23 mouse cellular contexts compared by ENCODE assay signal in the genomic region with DNA sequence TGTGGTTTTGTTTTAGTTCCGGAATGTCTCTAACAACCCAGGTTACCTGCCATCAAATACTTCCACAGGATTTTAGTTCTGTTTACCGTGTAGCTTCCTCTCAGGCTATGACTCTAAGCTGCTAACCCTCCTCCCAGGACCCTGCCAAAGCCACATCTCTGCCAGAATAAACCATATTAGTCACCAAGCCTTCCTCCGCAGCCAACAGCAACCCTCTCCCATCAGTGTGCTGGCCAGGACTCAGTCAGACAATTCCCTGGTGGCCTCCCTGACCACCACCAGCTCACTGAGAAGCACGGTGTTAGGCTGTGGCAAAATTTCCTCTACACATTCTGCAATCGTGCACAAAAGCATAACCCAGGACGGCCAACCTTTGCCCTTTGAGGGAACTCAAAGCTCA. TPM values are rescaled to one million over a fixed set of nuclear protein-coding genes. Genes with fewer than 3 reads are reported as not detected.
DNase-seq lines count a peak whose midpoint lies in the region; ATAC-seq and TF ChIP-seq lines count a peak whose summit lies in the region.
"Had no signal": no experiment of that assay in that cellular context is flagged by ENCODE, and none has a peak within 500 bp of the region (broad histone marks: within the 10 kb centered on the region; RNA-seq: fewer than 3 reads in every experiment).

No protein-coding gene starts in this region.

- H3K4me3 ChIP-seq in midbrain, embryonic 11.5 days (ENCODE audit: low read depth, low read length): no peak overlapping the region
- H3K4me3 ChIP-seq in midbrain, embryonic 16.5 days (ENCODE audit: low read depth, low read length): no peak overlapping the region
- H3K4me3 ChIP-seq in intestine, postnatal 0 days (ENCODE audit: low read depth, low read length): no peak overlapping the region
- H3K4me3 ChIP-seq in thymus, adult 2 months (ENCODE audit: control insufficient read depth, insufficient read depth, low read length): no peak overlapping the region
- H3K4me3 ChIP-seq: forebrain, embryonic 12.5 days; intestine, embryonic 15.5 days; limb, embryonic 10.5 days; midbrain, embryonic 12.5 days; stomach, embryonic 15.5 days had no signal

- H3K36me3 ChIP-seq in midbrain, embryonic 11.5 days (ENCODE audit: control insufficient read depth, insufficient read depth, low read length): no peaks in the 10 kb centered on the region
- H3K36me3 ChIP-seq in midbrain, embryonic 16.5 days (ENCODE audit: control insufficient read depth, insufficient read depth, low read length): peaks cover 3% of the 10 kb centered on the region; the same call in 1 of the 2 replicates
- H3K36me3 ChIP-seq in intestine, postnatal 0 days (ENCODE audit: control insufficient read depth, insufficient read depth): no peaks in the 10 kb centered on the region
- H3K36me3 ChIP-seq in thymus, adult 2 months (ENCODE audit: control insufficient read depth, insufficient read depth, low read length): no peaks in the 10 kb centered on the region
- H3K36me3 ChIP-seq: forebrain, embryonic 12.5 days; intestine, embryonic 15.5 days; limb, embryonic 10.5 days had no signal

- no peak overlapping the region for H3K9ac ChIP-seq in midbrain, embryonic 11.5 days (ENCODE audit: low read length)
- H3K9ac ChIP-seq in midbrain, embryonic 16.5 days (ENCODE audit: low read depth, low read length): no peak overlapping the region
- no peak overlapping the region for H3K9ac ChIP-seq in intestine, postnatal 0 days (ENCODE audit: low read depth, low read length)
- H3K9ac ChIP-seq: forebrain, embryonic 12.5 days; hindbrain, embryonic 14.5 days; intestine, embryonic 15.5 days; lung, embryonic 14.5 days; midbrain, embryonic 12.5 days; stomach, embryonic 15.5 days had no signal

- TF ChIP-seq POLR2A in thymus, adult 2 months (IDR thresholded peaks at IDR 0.05; ENCODE audit: control insufficient read depth, extremely low read depth, insufficient read depth, low read length, poor library complexity): no peak

- no peaks in the 10 kb centered on the region for H3K4me1 ChIP-seq in midbrain, embryonic 11.5 days (ENCODE audit: control insufficient read depth, insufficient read depth, low read length)
- no peaks in the 10 kb centered on the region for H3K4me1 ChIP-seq in midbrain, embryonic 16.5 days (ENCODE audit: control insufficient read depth, insufficient read depth, low read length)
- H3K4me1 ChIP-seq in intestine, postnatal 0 days (replicated peaks; ENCODE audit: control insufficient read depth, insufficient read depth, low read length): no peaks in the 10 kb centered on the region
- peaks cover 5% of the 10 kb centered on the region; the same call in 1 of the 2 replicates for H3K4me1 ChIP-seq in thymus, adult 2 months (replicated peaks; ENCODE audit: control insufficient read depth, insufficient read depth, low read length)
- H3K4me1 ChIP-seq: forebrain, embryonic 12.5 days; intestine, embryonic 15.5 days; midbrain, embryonic 12.5 days; stomach, embryonic 15.5 days had no signal

- intact Hi-C loops in heart, postnatal 25 days (cut with DNase I): no loop called here

- H3K9me3 ChIP-seq in midbrain, embryonic 11.5 days (ENCODE audit: control insufficient read depth, low read length): no peaks in the 10 kb centered on the region
- H3K9me3 ChIP-seq in midbrain, embryonic 16.5 days (replicated peaks; ENCODE audit: control insufficient read depth, low read length, poor library complexity, severe bottlenecking): no peaks in the 10 kb centered on the region
- H3K9me3 ChIP-seq in intestine, postnatal 0 days (ENCODE audit: control insufficient read depth): no peaks in the 10 kb centered on the region
- H3K9me3 ChIP-seq: forebrain, embryonic 12.5 days; intestine, embryonic 15.5 days; limb, embryonic 10.5 days; midbrain, embryonic 12.5 days; stomach, embryonic 15.5 days had no signal

- no peak overlapping the region for H3K4me2 ChIP-seq in midbrain, embryonic 11.5 days
- no peak overlapping the region for H3K4me2 ChIP-seq in midbrain, embryonic 16.5 days (ENCODE audit: low read length)
- no peak overlapping the region for H3K4me2 ChIP-seq in intestine, postnatal 0 days (replicated peaks; ENCODE audit: low read depth)
- H3K4me2 ChIP-seq: forebrain, embryonic 12.5 days; hindbrain, embryonic 14.5 days; intestine, embryonic 15.5 days; liver, embryonic 11.5 days; lung, embryonic 14.5 days; midbrain, embryonic 12.5 days; stomach, embryonic 15.5 days had no signal

- no peak overlapping the region for H3K27ac ChIP-seq in midbrain, embryonic 11.5 days (ENCODE audit: low read depth, low read length)
- no peak overlapping the region for H3K27ac ChIP-seq in midbrain, embryonic 16.5 days (ENCODE audit: low read length)
- H3K27ac ChIP-seq in intestine, postnatal 0 days (ENCODE audit: low read depth, low read length): no peak overlapping the region
- H3K27ac ChIP-seq in thymus, adult 2 months (ENCODE audit: control insufficient read depth, insufficient read depth, low read length): no peak overlapping the region
- H3K27ac ChIP-seq: forebrain, embryonic 12.5 days; hindbrain, embryonic 14.5 days; intestine, embryonic 15.5 days; kidney, postnatal 0 days; limb, embryonic 10.5 days; macrophage; midbrain, embryonic 12.5 days; stomach, embryonic 15.5 days had no signal

- WGBS in midbrain, embryonic 11.5 days: 89% methylated on average over 6 of the region's 6 CpGs
- WGBS in midbrain, embryonic 16.5 days: 87% methylated on average over 6 of the region's 6 CpGs
- 76% methylated on average over 6 of the region's 6 CpGs for WGBS in intestine, postnatal 0 days
- WGBS in thymus, adult 2 months: 93% methylated on average over 6 of the region's 6 CpGs

- ATAC-seq in midbrain, embryonic 11.5 days (ENCODE audit: low FRiP score): no peak
- no peak for ATAC-seq in midbrain, embryonic 16.5 days
- ATAC-seq in intestine, postnatal 0 days: no peak
- ATAC-seq: intestine, embryonic 15.5 days had no signal

- TF ChIP-seq CTCF in intestine, postnatal 0 days (IDR thresholded peaks at IDR 0.05; ENCODE audit: low read depth): no peak
- TF ChIP-seq CTCF in thymus, adult 2 months (IDR thresholded peaks at IDR 0.05; ENCODE audit: borderline replicate concordance, control insufficient read depth, extremely low read depth, insufficient read depth, low read length, poor library complexity): no peak

- H3K27me3 ChIP-seq in midbrain, embryonic 11.5 days (ENCODE audit: control insufficient read depth, insufficient read depth, low read length): no peaks in the 10 kb centered on the region
- no peaks in the 10 kb centered on the region for H3K27me3 ChIP-seq in midbrain, embryonic 16.5 days (ENCODE audit: control insufficient read depth, insufficient read depth, low read depth, low read length)
- H3K27me3 ChIP-seq in intestine, postnatal 0 days (replicated peaks; ENCODE audit: control insufficient read depth, insufficient read depth, low read length): no peaks in the 10 kb centered on the region
- no peaks in the 10 kb centered on the region for H3K27me3 ChIP-seq in thymus, adult 2 months (ENCODE audit: control insufficient read depth, insufficient read depth, low read length)
- H3K27me3 ChIP-seq: forebrain, embryonic 12.5 days; intestine, embryonic 15.5 days; midbrain, embryonic 12.5 days; stomach, embryonic 15.5 days had no signal

- peak; percentile 34 for DNase-seq in adrenal gland, adult 2 months
- DNase-seq in adrenal gland, postnatal 4 days (ENCODE audit: low spot score in 2 of 2): no peak
- peak; percentile 61 for DNase-seq in midbrain, embryonic 11.5 days (ENCODE audit: low spot score, missing footprints)
- DNase-seq in heart, postnatal 25 days (ENCODE audit: low spot score): peak; percentile 37
- DNase-seq in lung, postnatal 14 days: no peak
- DNase-seq in thymus, adult 2 months: no peak
- DNase-seq: cerebellum, postnatal 10 days; gastrocnemius, postnatal 25 days; lung, embryonic 14.5 days; retina, postnatal 1 day had no signal

RNA-seq across cellular contexts. Expression of gene Ucp1, which starts 11.7 kb away (rescaled TPM):
- 1,000 to 10,000 TPM; 1,236 to 2,173 TPM for total RNA-seq in adrenal gland, adult 2 months (2021)
- polyA plus RNA-seq in adrenal gland, adult 2 months (2012; rRNA removed): 551 and 1,129 TPM in 2 replicates
- total RNA-seq in adrenal gland, postnatal 4 days (2021): 100 to 1,000 TPM; 366 to 492 TPM
- polyA plus RNA-seq in midbrain, embryonic 11.5 days (2014; fragmentation: Nextera tagmentation; extraction: Ambion mirVana): 0.08 TPM in 1 of 2 replicates, not detected in the other
- polyA plus RNA-seq in midbrain, embryonic 16.5 days (2015; fragmentation: Nextera tagmentation; extraction: Ambion mirVana): 0.18 TPM in 1 of 2 replicates, not detected in the other
- 10 to 100 TPM in 1 of 2 experiments, 1 to 10 TPM in 1; 8.2 to 10.2 TPM for total RNA-seq in heart, postnatal 25 days (2021)
- not detected in 2 replicates for polyA plus RNA-seq in intestine, postnatal 0 days (2015; fragmentation: Nextera tagmentation; extraction: Ambion mirVana)
- 157 and 415 TPM in 2 replicates for polyA plus RNA-seq in thymus, adult 2 months (2012; rRNA removed)
- total RNA-seq: gastrocnemius, postnatal 25 days; layer of hippocampus, adult 18-20 months had no signal
- polyA plus RNA-seq: forebrain, embryonic 12.5 days; heart, embryonic 16.5 days; intestine, embryonic 15.5 days; limb, embryonic 10.5 days; liver, embryonic 11.5 days; lung, embryonic 14.5 days; macrophage; midbrain, embryonic 12.5 days; stomach, embryonic 15.5 days had no signal

RNA-seq across cellular contexts. Expression of gene Elmod2, which starts 53.9 kb away (rescaled TPM):
- total RNA-seq in adrenal gland, adult 2 months (2021): 10 to 100 TPM; 24.6 to 27.8 TPM
- polyA plus RNA-seq in adrenal gland, adult 2 months (2012; rRNA removed): 0.93 and 0.98 TPM in 2 replicates
- total RNA-seq in adrenal gland, postnatal 4 days (2021): 10 to 100 TPM; 19.1 to 25.0 TPM
- polyA plus RNA-seq in midbrain, embryonic 11.5 days (2014; fragmentation: Nextera tagmentation; extraction: Ambion mirVana): 28.9 and 29.8 TPM in 2 replicates
- 28.9 and 31.6 TPM in 2 replicates for polyA plus RNA-seq in midbrain, embryonic 16.5 days (2015; fragmentation: Nextera tagmentation; extraction: Ambion mirVana)
- total RNA-seq in heart, postnatal 25 days (2021): 10 to 100 TPM in 1 of 2 experiments, 1 to 10 TPM in 1; 9.0 to 10.1 TPM
- 5.6 and 6.3 TPM in 2 replicates for polyA plus RNA-seq in intestine, postnatal 0 days (2015; fragmentation: Nextera tagmentation; extraction: Ambion mirVana)
- 3.9 and 4.4 TPM in 2 replicates for polyA plus RNA-seq in thymus, adult 2 months (2012; rRNA removed)

Comparison
In these comparisons a context has a peak if more than half of its experiments do, and no peak if none do; other contexts are left out.
1. DNase-seq: peak in adrenal gland, adult 2 months (single experiment), midbrain, embryonic 11.5 days (single experiment) and heart, postnatal 25 days (single experiment); none in adrenal gland, postnatal 4 days (0 of 2), lung, postnatal 14 days (single experiment) and thymus, adult 2 months (single experiment).
2. RNA of gene Ucp1, which starts 11.7 kb away (polyA plus RNA-seq): 551 to 1,129 TPM in adrenal gland, adult 2 months and 157 to 415 TPM in thymus, adult 2 months; 0.18 TPM in midbrain, embryonic 16.5 days, 0.08 TPM in midbrain, embryonic 11.5 days and not detected in intestine, postnatal 0 days; every median in the first group is over 100 times any median in the second.